Mouse (Mus musculus) thymus, postnatal 10 days (tissue): Measurements from ENCODE around the gene Ap5b1.

Experiments
- DNase-seq, 2 experiments: peaks; one replicate each; pipeline ENCODE4 v3.0.0; 2021; ENCODE audit warnings: low spot score in 2 of 2

Ap5b1 gene

DNA sequence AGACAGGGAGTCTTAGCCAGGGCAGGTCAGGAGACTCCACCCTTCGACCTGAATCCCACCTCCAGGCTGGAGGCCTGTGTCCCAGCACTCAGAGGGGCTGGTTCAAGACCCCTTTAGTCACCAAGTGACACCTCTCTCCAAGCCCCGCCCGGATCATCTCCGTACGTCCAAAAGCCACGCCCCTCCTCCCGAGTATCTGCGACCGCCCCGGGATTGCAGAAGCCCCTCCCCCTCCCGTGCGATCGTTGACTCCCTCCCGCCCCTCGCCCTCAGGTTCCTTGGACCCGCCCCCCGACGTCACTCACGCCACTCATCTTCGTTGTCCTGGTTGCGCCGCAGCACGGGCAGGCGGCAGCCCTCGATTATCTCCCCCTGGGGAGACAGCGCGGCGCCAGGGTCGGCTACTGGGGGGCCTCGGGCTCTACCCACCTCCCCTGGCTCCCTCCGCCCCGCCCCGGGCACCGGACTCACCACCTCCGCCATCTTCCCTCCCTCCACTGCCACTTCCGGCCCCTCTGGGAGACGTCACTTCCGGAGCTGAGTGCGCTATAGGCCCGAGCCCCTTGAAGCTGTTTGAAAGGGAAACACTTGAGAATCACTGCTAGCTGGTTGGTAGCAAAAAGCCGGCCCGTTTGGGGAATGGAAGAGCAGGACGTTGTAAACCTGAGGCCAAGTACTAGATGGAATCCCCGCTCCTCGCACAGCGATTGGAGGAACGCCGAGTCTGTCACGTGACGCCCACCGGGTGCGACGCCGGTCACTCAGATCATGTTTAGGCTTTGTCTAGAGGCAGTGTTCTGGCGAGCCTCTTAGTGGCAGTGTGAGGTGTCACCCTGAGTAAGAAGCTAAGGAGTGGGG is 42.0 kb downstream of the Ap5b1 start, which contains the start of gene Kat5:
Gene Kat5, minus strand, starts transcription at position 691 of the 858 bp plus-strand sequence.
- peak; percentile 87 to 89 for DNase-seq

DNA sequence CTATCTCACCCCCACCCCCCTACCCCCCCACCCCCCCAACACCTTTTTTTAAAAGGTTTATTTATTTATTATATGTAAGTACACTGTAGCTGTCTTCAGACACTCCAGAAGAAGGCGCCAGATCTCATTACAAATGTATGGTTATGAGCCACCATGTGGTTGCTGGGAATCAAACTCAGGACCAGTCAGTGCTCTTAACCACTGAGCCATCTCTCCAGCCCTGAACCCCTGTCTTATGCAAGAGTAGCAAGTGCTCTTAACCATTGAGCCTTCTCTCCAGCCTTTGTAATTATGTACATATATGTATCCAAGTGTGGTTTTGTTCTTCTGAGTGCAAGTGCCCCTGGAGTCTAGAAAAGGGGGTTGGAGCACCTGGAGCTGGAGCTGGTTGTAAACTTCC is 44.1 kb downstream of the Ap5b1 start:
- peak in 1 of 2 experiments; percentile 39 for DNase-seq

DNA sequence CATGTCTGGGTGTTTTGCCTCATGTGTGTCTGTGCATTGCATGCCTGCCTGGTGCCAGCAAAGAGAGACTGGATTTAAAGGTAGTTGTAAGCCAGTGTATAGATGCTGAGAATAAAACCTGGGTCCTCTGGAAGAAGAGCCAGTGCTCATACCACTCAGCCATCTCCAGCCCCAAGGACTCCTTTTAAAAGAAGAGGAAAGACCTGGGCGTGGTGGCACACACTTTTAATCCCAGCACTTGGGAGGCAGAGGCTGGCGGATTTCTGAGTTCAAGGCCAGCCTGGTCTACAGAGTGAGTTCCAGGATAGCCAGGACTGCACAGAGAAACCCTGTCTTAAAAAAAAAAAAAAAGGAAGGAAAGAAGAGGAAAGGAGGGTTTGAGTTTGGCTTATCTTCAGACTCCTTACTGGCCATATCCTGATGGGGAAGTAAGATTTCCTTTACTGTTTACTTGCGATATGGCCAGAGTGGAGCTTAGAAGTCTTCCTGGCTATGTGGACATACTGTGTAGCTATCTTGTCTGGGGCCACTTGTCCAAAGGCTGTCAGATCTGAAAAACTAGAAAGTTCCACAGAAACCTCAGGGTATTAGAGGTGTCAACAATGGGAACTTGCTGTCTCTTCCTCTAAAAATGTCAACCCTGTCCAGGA is 45.1 kb downstream of the Ap5b1 start:
- no peak for DNase-seq

- DNase-seq, result no peak
Measured at GRCm38 (mm10) chr19:5614953-5615352, 47.1 kb downstream of the Ap5b1 start.

DNA sequence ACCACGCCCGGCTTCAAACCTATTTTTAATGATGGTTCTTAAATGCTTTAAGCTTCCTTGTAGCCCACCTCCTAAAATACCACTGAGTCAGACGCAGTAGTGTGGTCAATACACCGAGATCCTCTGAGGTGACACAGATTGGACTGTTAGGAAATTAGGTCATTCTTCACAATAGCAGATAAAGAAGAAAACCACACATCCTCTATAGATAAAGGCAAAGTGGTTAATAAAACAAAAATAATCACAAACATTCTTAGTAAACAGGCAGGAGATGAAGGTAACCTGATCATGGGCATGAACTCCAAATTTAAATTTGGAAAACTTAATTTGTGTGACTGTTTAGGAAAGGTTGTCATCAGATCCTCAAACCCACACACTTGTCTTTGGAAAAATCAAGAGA is 52.2 kb downstream of the Ap5b1 start:
- DNase-seq, result no peak
